Mouse (Mus musculus): ENCODE measurements around the gene Nexn. TPM values are rescaled to one million over a fixed set of nuclear protein-coding genes. Genes with fewer than 3 reads are reported as not detected.

Nexn gene
- total RNA-seq, 1 experiment, result 3.1 TPM

- no peak overlapping the region for H3K4me3 ChIP-seq (ENCODE audit: insufficient read depth in 1 of 2, low read depth in 1 of 2, low read length in 2 of 2, poor library complexity in 1 of 2, severe bottlenecking in 1 of 2)
- no peak for DNase-seq (ENCODE audit: low read depth, low spot score)
- peaks cover 21% of the 10 kb centered on the region for H3K36me3 ChIP-seq (ENCODE audit: control insufficient read depth, insufficient read depth, low read length, poor library complexity, severe bottlenecking)
- no peaks in the 10 kb centered on the region for H3K9me3 ChIP-seq (ENCODE audit: control insufficient read depth, insufficient read depth, low read depth, low read length)
- no peak overlapping the region for H3K9ac ChIP-seq (ENCODE audit: insufficient read depth, low read depth, low read length, poor library complexity, severe bottlenecking)
- no peak overlapping the region for H3K27ac ChIP-seq (ENCODE audit: insufficient read depth, low read depth, low read length, poor library complexity, severe bottlenecking)
- H3K4me1 ChIP-seq (ENCODE audit: control insufficient read depth in 2 of 2, insufficient read depth in 2 of 2, low read length in 2 of 2, poor library complexity in 1 of 2), result no peaks in the 10 kb centered on the region
- in situ Hi-C loops (cut with MboI; ENCODE audit: low sequenced_read_pairs in 2 of 2, unreplicated experiment in 2 of 2), result no loop called here
- TF ChIP-seq MAFK (IDR thresholded peaks at IDR 0.05; ENCODE audit: insufficient read depth, low read depth, low read length) (no peak), ZC3H11A (IDR thresholded peaks at IDR 0.05; ENCODE audit: borderline replicate concordance, low read depth, low read length) (no peak), CHD2 (IDR thresholded peaks at IDR 0.05; ENCODE audit: low read depth, low read length) (no peak), HCFC1 (IDR thresholded peaks at IDR 0.05; ENCODE audit: borderline replicate concordance, insufficient read depth, low read length) (no peak), ZNF384 (IDR thresholded peaks at IDR 0.05; ENCODE audit: low read depth, low read length) (no peak)
Observed at GRCm38 (mm10) chr3:152291895-152292294, 25.7 kb upstream of the Nexn start.

- TF ChIP-seq CHD2 (IDR thresholded peaks at IDR 0.05; ENCODE audit: low read depth, low read length), result no peak
- no peak for TF ChIP-seq HCFC1 (IDR thresholded peaks at IDR 0.05; ENCODE audit: borderline replicate concordance, insufficient read depth, low read length)
- TF ChIP-seq ZNF384 (IDR thresholded peaks at IDR 0.05; ENCODE audit: low read depth, low read length), result no peak
- no peak for TF ChIP-seq ZC3H11A (IDR thresholded peaks at IDR 0.05; ENCODE audit: borderline replicate concordance, low read depth, low read length)
- TF ChIP-seq MAFK (IDR thresholded peaks at IDR 0.05; ENCODE audit: insufficient read depth, low read depth, low read length), result no peak
- H3K27ac ChIP-seq (ENCODE audit: insufficient read depth, low read depth, low read length, poor library complexity, severe bottlenecking), result no peak overlapping the region
- H3K4me3 ChIP-seq (ENCODE audit: insufficient read depth in 1 of 2, low read depth in 1 of 2, low read length in 2 of 2, poor library complexity in 1 of 2, severe bottlenecking in 1 of 2), result no peak overlapping the region
- H3K9ac ChIP-seq (ENCODE audit: insufficient read depth, low read depth, low read length, poor library complexity, severe bottlenecking), result no peak overlapping the region
- H3K4me1 ChIP-seq (ENCODE audit: control insufficient read depth in 2 of 2, insufficient read depth in 2 of 2, low read length in 2 of 2, poor library complexity in 1 of 2), result no peaks in the 10 kb centered on the region
- DNase-seq (ENCODE audit: low read depth, low spot score), result no peak
- in situ Hi-C loops (cut with MboI; ENCODE audit: low sequenced_read_pairs in 2 of 2, unreplicated experiment in 2 of 2), result no loop called here
- no peaks in the 10 kb centered on the region for H3K9me3 ChIP-seq (ENCODE audit: control insufficient read depth, insufficient read depth, low read depth, low read length)
- peaks cover 18% of the 10 kb centered on the region for H3K36me3 ChIP-seq (ENCODE audit: control insufficient read depth, insufficient read depth, low read length, poor library complexity, severe bottlenecking)
Observed at GRCm38 (mm10) chr3:152290175-152290798, 24.1 kb upstream of the Nexn start.

- no peaks in the 10 kb centered on the region for H3K4me1 ChIP-seq (ENCODE audit: control insufficient read depth in 2 of 2, insufficient read depth in 2 of 2, low read length in 2 of 2, poor library complexity in 1 of 2)
- no peak for TF ChIP-seq CHD2 (IDR thresholded peaks at IDR 0.05; ENCODE audit: low read depth, low read length)
- no peak for TF ChIP-seq ZNF384 (IDR thresholded peaks at IDR 0.05; ENCODE audit: low read depth, low read length)
- TF ChIP-seq ZC3H11A (IDR thresholded peaks at IDR 0.05; ENCODE audit: borderline replicate concordance, low read depth, low read length), result no peak
- TF ChIP-seq HCFC1 (IDR thresholded peaks at IDR 0.05; ENCODE audit: borderline replicate concordance, insufficient read depth, low read length), result no peak
- in situ Hi-C loops (cut with MboI; ENCODE audit: low sequenced_read_pairs in 2 of 2, unreplicated experiment in 2 of 2), result no loop called here
Observed at GRCm38 (mm10) chr3:152288740-152289139, 22.6 kb upstream of the Nexn start.

DNA sequence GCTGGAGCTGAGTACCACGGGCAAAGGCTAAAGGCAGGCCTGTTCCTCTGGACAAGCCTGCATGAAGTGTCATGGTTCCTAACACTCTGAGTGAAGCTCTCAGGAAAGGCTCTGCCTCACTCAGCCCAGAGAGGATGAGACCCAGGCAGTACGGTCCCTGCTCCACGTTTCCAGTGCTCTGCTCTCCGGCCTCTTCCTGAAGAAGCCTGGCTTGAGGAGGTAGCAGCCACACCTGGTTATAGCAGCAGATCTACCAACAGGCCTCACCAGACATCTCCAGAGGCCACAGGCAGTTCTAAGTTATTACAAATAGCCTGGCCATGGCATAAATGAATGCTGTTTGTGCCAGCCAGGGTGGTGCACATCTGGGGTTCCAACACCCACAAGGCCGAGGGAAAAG lies 22.1 kb upstream of the Nexn start:
- peaks cover 22% of the 10 kb centered on the region for H3K36me3 ChIP-seq (ENCODE audit: control insufficient read depth, insufficient read depth, low read length, poor library complexity, severe bottlenecking)
- H3K27ac ChIP-seq (ENCODE audit: insufficient read depth, low read depth, low read length, poor library complexity, severe bottlenecking), result no peak overlapping the region
- H3K4me3 ChIP-seq (ENCODE audit: insufficient read depth in 1 of 2, low read depth in 1 of 2, low read length in 2 of 2, poor library complexity in 1 of 2, severe bottlenecking in 1 of 2), result no peak overlapping the region
- TF ChIP-seq CHD2 (IDR thresholded peaks at IDR 0.05; ENCODE audit: low read depth, low read length) (no peak), MAFK (IDR thresholded peaks at IDR 0.05; ENCODE audit: insufficient read depth, low read depth, low read length) (no peak), ZNF384 (IDR thresholded peaks at IDR 0.05; ENCODE audit: low read depth, low read length) (no peak), ZC3H11A (IDR thresholded peaks at IDR 0.05; ENCODE audit: borderline replicate concordance, low read depth, low read length) (no peak), HCFC1 (IDR thresholded peaks at IDR 0.05; ENCODE audit: borderline replicate concordance, insufficient read depth, low read length) (no peak)
- DNase-seq (ENCODE audit: low read depth, low spot score), result no peak
- H3K9ac ChIP-seq (ENCODE audit: insufficient read depth, low read depth, low read length, poor library complexity, severe bottlenecking), result no peak overlapping the region
- no peaks in the 10 kb centered on the region for H3K9me3 ChIP-seq (ENCODE audit: control insufficient read depth, insufficient read depth, low read depth, low read length)
- in situ Hi-C loops (cut with MboI; ENCODE audit: low sequenced_read_pairs in 2 of 2, unreplicated experiment in 2 of 2), result no loop called here
- H3K4me1 ChIP-seq (ENCODE audit: control insufficient read depth in 2 of 2, insufficient read depth in 2 of 2, low read length in 2 of 2, poor library complexity in 1 of 2), result no peaks in the 10 kb centered on the region

More at GRCm38 (mm10) chr3:152288740-152289139, 22.6 kb upstream of the Nexn start:
- no peak for DNase-seq (ENCODE audit: low read depth, low spot score)
- no peak overlapping the region for H3K4me3 ChIP-seq (ENCODE audit: insufficient read depth in 1 of 2, low read depth in 1 of 2, low read length in 2 of 2, poor library complexity in 1 of 2, severe bottlenecking in 1 of 2)
- H3K9ac ChIP-seq (ENCODE audit: insufficient read depth, low read depth, low read length, poor library complexity, severe bottlenecking), result no peak overlapping the region
- H3K27ac ChIP-seq (ENCODE audit: insufficient read depth, low read depth, low read length, poor library complexity, severe bottlenecking), result no peak overlapping the region
- H3K36me3 ChIP-seq (ENCODE audit: control insufficient read depth, insufficient read depth, low read length, poor library complexity, severe bottlenecking), result peaks cover 19% of the 10 kb centered on the region
- no peaks in the 10 kb centered on the region for H3K9me3 ChIP-seq (ENCODE audit: control insufficient read depth, insufficient read depth, low read depth, low read length)

Measured in ES-E14 (cell line).